Mouse (Mus musculus): ENCODE measurements at regions not wholly inside any gene's neighbourhood (a gene's known extent, or its start where the extent isn't known, plus 50 kb on each side); places are given as distances from the start of the nearest gene placed in this dataset.
"Not testable (repeated sequence)": the region's sequence is repeated elsewhere in the genome, so short reads cannot be mapped to it uniquely, and the experiment has no call there.

GRCm38 (mm10) chr13:99743952-99744789 lies 156.7 kb downstream of the Cartpt start:
- intact Hi-C loops (cut with DNase I), result no loop called here
- no peak for DNase-seq

DNA sequence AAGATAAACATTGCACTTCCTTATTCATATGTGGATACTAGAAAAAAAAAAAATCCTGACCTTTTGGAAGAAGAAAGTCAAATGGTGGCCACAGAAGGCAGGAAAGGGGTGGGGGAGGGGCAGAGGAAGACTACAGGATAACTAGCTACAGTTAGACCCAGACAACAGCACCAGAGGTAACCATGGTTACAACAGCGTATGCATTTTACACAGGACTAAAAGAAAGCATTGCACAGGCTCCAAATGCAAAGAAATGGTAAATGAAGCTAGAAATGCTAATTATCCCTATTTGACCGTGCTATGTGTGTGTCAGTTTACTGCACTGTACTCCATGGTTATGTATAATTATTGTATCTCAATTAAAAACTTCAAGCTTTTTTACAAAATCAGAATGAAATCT lies 158.4 kb downstream of the Cartpt start:
- intact Hi-C loops (cut with DNase I), result no loop called here
- no peak for DNase-seq

GRCm38 (mm10) chr13:99741981-99742380 lies 158.9 kb downstream of the Cartpt start:
- DNase-seq, result no peak
- intact Hi-C loops (cut with DNase I), result no loop called here

DNA sequence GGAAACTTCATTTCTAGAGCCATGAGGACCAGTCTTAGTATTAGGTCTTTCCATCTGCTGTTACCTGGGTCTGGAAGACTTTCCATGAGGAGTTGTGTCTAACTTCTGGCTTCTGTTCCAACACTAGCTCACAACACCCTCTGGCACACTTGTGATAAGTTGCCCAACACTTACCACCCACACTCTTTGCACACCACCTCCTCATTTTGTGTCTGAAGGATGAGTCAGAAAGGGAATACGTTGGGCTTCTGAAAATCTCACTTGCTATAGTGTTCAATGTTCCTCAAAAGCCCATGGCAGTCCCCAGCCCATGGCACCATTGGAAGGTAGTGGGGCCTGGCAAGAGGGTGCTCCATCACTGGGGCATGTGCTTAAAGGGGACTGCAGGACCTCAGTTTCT lies 161.5 kb downstream of the Cartpt start:
- DNase-seq, result no peak
- intact Hi-C loops (cut with DNase I), result no loop called here

DNA sequence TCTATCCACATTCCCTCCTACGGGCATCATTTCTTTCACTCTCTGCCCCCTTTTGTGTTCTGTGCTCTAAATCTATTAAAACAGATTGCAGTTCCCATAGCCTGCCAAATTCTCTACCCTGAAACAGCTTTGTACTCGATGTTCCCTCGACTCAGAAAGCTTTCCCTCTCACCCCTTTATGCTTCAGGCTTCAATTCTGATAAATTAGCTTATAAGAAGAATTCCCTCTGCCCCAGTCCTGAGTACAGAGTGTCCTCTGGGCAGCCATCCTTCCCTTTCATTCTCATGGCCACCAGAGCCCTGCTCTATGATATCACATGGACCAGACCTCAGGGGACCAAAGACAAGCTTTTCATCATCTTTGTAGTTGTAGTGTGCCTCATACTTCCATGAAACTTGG lies 163.6 kb downstream of the Cartpt start:
- DNase-seq, result no peak
- intact Hi-C loops (cut with DNase I), result no loop called here

- intact Hi-C loops (cut with DNase I), result no loop called here
- DNase-seq, result no peak
Observed at GRCm38 (mm10) chr13:99729145-99729544, 171.7 kb downstream of the Cartpt start.

GRCm38 (mm10) chr13:99724245-99724644 lies 176.6 kb downstream of the Cartpt start:
- no peak for DNase-seq
- intact Hi-C loops (cut with DNase I), result no loop called here

DNA sequence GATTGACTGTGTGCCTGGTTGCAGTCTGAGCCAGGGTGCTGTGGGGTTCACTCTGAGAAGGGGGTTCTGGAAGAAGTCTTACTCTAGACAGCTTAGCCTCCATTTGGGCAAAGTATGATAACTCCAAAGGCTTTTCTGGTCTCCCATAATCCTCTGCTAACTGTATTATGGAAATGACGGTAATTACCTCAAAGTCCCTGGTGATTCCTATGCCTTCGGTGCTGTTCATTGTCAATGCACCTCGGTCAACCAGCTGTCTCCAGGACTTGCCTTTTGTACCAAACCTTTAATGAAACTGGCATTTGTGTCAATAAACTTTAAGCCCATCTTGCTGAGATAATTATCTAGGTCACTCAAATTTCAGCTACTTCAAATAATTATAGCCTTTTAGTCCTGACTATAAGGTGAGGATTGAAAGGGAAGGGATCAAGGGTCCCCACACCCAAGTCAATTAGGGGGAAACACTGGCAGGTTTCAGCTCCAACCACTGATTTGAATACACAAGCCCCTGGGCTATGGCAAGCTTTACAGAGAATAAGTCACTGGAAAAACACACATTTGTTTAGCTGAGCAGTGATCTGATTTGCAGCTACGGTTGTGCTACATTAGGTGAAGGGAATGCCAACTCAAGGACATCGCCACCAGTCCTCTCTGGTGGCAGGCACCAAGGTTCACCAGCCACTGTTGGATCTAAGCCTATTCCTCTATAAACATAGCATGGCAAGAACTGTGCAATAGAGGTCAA lies 177.5 kb downstream of the Cartpt start:
- intact Hi-C loops (cut with DNase I), result no loop called here
- DNase-seq, result no peak

DNA sequence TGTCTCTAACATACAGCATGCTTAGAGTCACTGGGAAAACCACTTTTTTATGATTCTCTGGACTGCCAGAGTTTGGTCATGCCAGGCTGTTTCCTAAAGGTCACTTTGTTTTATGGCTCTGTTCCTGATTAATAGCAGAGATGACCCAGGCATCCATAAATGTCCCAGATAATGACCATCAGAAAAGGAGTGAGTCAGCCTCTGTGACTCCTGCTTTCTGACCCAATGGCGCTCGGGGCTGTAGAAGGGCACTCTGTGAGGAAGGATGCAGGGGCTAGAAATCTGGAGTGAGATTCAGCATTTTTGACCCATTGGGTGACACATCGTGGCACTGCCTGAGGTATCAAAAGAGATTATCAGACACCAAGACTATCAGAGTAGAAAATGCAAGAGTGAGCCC lies 180.3 kb downstream of the Cartpt start:
- no peak for DNase-seq
- intact Hi-C loops (cut with DNase I), result no loop called here

DNA sequence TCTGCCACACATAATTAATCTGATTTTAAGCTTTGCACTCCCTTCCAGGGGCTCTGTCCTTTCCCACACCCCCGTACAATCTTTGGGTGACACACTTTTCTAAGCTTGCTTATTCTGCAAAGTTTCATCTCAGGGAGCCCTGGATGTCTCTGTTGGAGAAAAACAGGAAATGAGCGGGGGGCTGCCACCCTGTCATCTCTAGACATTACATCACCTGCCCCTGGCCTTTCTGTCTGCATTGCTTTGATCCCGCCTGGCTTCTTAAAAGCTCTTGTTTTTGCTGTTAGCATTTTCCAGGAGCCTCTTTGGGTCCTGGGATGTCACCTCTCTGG lies 180.2 kb upstream of the Map1b start:
- DNase-seq, result no peak
- intact Hi-C loops (cut with DNase I), result no loop called here

DNA sequence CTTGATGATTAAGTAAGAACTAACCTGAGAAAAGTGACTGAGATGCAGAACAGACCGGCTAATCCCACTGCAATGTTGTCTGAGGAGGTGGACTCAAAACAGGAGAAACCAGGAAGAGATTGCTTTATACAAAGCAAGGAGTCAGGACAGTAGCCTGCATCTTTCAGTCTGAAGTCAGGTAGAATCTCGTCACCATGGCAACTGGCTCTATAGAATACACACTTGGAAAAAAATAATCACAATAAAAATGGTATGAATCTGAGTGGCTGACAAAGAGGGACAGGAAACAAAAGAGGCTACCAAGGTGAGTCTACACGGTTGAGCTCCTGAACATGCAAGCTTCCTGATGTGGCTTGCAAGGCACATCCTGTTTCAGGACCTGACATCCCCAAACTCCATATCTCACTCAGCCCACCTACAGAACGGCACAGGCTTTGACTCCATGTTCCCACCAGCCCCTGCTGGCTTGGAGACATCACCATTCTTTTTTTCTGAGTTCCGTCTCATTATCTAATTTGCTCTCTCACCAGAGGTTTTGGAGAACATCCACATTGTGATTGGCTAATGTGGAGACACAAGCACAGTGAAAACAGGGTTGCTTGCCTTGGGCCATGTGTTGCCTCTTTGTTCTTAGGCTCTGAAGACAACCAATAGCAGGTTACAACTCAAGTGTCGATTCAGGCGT lies 179.7 kb upstream of the Map1b start:
- intact Hi-C loops (cut with DNase I), result no loop called here
- no peak for DNase-seq

DNA sequence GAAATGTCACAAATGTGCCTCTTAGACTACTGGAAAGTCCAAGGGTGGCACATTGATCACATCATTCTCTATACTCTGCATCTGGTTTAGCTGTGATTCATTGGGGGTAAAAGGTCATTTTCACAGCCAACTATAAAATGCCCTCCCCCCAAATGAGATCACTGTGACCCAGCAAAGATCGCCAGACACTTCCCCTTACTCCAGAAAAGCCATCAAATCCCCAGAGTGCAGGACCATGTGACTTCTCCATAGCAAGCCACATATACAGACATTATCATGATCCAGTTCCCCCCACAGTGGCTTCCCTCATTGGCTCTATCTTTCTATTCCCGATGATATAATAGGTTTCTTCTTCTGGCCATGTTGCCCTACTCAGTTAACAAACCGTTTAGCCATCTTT lies 163.6 kb upstream of the Map1b start:
- DNase-seq, result no peak
- intact Hi-C loops (cut with DNase I), result no loop called here

DNA sequence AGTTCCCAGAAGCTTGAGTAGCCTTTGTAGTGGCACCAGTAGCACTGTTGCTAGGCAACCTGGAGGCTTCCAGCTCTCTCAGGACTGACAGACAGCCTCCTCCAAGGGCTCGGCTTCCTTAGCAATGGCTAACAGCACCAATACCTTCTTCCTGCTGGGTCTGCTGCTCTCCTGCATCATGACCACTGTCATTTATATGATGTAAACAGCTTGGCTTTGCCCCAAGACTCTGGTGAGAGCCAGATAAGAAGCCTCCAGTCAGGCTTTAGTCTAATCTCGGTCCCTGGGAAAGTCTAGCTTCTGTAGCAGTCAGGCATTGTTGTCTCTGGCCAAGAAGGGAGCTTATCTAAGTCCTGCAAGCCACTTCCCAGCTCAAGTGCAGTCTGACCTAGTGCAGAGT lies 163.1 kb upstream of the Map1b start:
- DNase-seq, result no peak
- intact Hi-C loops (cut with DNase I), result no loop called here

DNA sequence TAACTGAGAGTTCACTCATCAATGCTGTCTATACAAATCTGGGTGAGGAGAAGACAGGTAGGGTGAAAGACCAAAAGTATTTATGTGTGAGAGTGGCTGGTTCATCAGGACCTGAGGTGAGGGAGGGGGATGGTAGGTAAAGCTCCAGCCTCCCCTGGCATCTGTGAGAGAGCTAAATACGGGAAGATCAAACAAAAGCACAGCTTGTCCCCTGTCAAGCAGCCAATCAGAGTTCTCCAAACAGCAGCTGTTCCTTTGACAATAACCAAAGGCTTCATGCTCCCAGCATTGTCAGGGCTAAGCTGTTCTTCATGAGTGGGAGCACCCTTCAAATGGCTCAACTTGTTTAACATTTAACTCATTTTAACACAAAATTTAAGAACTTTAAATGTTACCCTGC lies 160.1 kb upstream of the Map1b start:
- DNase-seq, result no peak
- intact Hi-C loops (cut with DNase I), result no loop called here

GRCm38 (mm10) chr13:99675951-99676350 lies 159.6 kb upstream of the Map1b start:
- DNase-seq, result peak in 1 of 2 experiments; percentile 26
- intact Hi-C loops (cut with DNase I), result no loop called here

DNA sequence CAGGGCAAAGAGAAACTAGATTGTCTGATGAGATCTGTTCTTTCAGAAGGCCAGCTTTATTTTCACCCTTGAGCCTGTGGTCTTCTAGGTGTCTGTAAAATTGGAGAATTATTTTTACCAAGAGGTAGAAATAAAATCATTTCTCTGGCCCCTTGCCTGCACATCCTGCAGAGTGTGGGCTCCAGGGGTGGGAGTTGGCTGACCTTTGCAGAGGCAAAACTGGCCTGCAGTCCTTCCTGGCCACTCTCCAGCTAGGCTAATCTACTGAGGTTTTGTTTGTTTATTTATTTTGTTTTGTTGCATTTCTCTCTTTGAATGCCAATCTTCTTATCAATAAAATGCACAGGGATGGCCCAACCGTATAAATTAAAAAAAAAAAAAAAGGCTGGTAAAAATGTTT lies 156.4 kb upstream of the Map1b start:
- intact Hi-C loops (cut with DNase I), result no loop called here
- no peak for DNase-seq

DNA sequence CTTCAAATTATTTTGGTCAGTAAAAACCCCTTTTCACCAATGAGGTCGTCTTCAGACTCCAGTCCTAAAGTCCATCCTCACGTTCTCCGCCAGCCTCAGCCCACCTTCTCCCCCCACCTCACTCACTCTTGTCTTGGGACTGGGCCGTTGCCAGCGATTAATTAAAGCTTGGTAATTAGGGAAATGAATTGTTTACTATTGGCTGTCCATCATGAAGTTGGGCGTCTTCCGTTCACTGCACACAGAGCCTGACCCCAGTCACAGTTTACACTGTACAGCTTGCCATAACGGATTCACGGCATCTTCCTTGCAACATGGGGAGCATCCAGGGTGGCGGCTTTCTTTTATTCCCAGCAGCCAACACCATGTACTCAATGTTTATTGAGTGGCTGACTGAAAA lies 155.4 kb upstream of the Map1b start:
- intact Hi-C loops (cut with DNase I), result no loop called here
- DNase-seq, result no peak

DNA sequence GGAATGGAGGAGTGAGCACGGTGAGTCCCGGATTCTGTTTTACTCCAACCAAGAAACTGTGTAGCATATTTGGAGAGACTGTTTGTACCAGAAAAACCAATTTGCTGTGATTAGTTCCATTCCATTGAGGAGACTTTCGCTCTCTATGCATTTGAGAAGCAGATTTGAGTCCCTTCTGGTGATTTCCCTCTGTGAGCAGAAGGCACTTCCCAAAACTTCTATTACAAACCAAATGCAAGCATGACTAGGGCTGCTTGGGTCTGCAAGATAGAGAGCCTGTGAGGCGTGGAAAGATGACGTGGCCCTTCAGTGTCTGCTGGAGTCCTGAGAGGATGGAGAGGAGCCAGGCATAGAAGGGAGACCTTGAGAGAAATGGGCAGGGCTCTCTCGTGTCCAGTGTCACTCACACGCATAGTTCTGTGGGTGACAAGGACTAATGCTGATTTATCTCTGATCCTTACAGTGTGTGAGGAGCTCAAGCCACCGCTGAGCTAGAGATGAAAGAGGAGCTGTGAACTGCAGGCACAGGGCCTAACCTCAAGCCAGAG lies 153.7 kb upstream of the Map1b start:
- DNase-seq, result no peak
- intact Hi-C loops (cut with DNase I), result no loop called here

DNA sequence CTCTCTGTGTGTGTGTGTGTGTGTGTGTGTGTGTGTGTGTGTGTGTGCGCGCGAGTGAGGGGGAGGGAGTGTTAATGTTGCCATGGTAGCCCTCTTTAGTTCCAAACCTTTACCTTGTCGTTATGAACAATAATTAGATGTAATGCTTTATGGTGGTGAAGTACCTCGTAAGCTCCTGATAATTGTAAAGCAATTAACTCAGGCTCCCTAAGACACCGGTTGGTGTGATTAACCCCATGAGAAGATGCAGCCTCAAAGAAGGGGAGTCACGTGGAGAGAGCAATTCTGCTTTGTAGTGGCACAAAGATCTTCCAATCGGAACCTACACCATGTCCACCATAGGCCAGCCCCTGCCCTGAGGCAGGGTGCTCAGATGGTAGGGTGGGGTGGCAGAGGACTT lies 152.3 kb upstream of the Map1b start:
- no peak for DNase-seq
- intact Hi-C loops (cut with DNase I), result no loop called here

GRCm38 (mm10) chr13:99666086-99666485 lies 149.7 kb upstream of the Map1b start:
- no peak for DNase-seq
- intact Hi-C loops (cut with DNase I), result no loop called here

DNA sequence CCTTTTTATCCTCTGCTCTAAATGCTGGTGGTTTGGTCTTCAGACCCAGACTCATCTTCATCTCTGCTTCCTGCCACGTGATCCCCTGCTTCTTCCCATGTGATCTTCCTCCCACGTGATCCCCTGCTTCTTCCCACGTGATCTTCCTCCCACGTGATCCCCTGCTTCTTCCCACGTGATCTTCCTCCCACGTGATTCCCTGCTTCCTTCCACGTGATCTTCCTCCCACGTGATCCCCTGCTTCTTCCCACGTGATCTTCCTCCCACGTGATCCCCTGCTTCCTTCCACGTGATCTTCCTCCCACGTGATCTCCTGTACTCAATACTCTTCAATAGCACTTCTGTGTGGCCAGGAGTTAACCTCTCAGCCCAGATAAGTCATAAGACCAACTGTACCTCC lies 147.1 kb upstream of the Map1b start:
- DNase-seq; intact Hi-C loops (cut with DNase I): not testable (repeated sequence)
